Comparison of ENCODE assay signal across 8 mouse cellular contexts in the genomic region with DNA sequence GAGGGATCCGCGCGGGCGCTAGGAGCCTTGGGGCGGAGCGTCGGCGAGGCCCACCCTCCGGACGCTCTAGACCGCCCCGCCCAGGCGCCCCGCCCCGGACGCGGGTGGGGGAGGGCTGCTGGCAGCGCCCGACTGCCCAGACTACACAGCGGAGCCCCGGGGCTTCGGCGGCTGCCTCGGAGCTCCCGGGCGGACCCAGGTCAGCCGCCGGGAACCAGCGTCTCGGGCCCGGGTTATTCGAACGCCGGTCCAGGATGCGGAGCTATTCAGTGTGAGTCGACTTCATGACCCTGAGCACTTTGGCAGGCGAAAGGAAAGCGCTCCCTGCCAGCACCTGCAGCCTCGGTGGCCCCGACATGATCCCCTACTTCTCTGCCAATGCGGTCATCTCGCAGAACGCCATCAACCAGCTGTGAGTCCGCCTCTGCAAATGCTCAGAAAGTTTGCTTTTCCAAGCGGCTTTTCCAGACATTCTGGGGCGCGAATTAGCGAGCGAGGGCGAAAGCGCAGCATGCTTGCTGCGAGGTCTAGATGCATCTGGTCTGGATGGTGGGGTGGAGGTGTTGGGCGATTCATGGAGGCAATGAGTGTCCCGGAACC.
DNase-seq lines count a peak whose midpoint lies in the region; ATAC-seq and TF ChIP-seq lines count a peak whose summit lies in the region.

No protein-coding gene starts in this region.

- peak overlapping the region; percentile 79 for H3K4me2 ChIP-seq in hindbrain, embryonic 11.5 days (replicated peaks; ENCODE audit: low read depth, low read length)

- no peak for DNase-seq in Patski (ENCODE audit: low read depth, low spot score)
- DNase-seq in cerebellum, adult 9-11 months = peak; percentile 78
- peak; percentile 31 to 77 for DNase-seq in frontal cortex, adult 2 months (ENCODE audit: extremely low spot score in 1 of 2, low spot score in 1 of 2)
- peak; percentile 92 for DNase-seq in hindbrain, embryonic 11.5 days (ENCODE audit: low spot score)
- peak; percentile 67 to 81 for DNase-seq in layer of hippocampus, postnatal 14 days (ENCODE audit: low spot score in 2 of 2)
- peak; percentile 95 for DNase-seq in lung, postnatal 10 days
- DNase-seq in ovary, postnatal 14 days (ENCODE audit: low spot score) = peak; percentile 91
- DNase-seq in thymus, postnatal 14 days = peak; percentile 95

- ATAC-seq in Patski = peak; percentile 95
- ATAC-seq in hindbrain, embryonic 11.5 days (ENCODE audit: low FRiP score) = peak; percentile 92

- H3K9ac ChIP-seq in hindbrain, embryonic 11.5 days (ENCODE audit: low read depth, low read length) = peak overlapping the region; percentile 54; the same call in 1 of the 2 replicates

- H3K27ac ChIP-seq in hindbrain, embryonic 11.5 days (ENCODE audit: low read depth, low read length) = no peak overlapping the region

- no peaks in the 10 kb centered on the region for H3K36me3 ChIP-seq in hindbrain, embryonic 11.5 days (ENCODE audit: control insufficient read depth, insufficient read depth, low read length)

- no peaks in the 10 kb centered on the region for H3K27me3 ChIP-seq in Patski
- H3K27me3 ChIP-seq in hindbrain, embryonic 11.5 days (ENCODE audit: control insufficient read depth, insufficient read depth, low read length) = no peaks in the 10 kb centered on the region

- CTCF ChIA-PET in Patski (lab: Charles Lee) = interaction anchor here (1.3 kb wide), 1 partner anchor 40 kb away, joined by 3 read pairs; no protein-coding TSS in a partner anchor

- in situ Hi-C loops in Patski (cut with MboI; ENCODE audit: low pct_unique_long_range_greater_than_20kb) = no loop called here

- no peaks in the 10 kb centered on the region for H3K9me3 ChIP-seq in hindbrain, embryonic 11.5 days (ENCODE audit: control insufficient read depth, low read length)

- H3K4me1 ChIP-seq in hindbrain, embryonic 11.5 days (replicated peaks; ENCODE audit: control insufficient read depth, insufficient read depth, low read length) = no peaks in the 10 kb centered on the region

- no peak for TF ChIP-seq CTCF in Patski (IDR thresholded peaks at IDR 0.05)

- POLR2A ChIA-PET in Patski (lab: Charles Lee) = interaction anchor here (0.6 to 1.5 kb wide), 4 partner anchors 14 to 495 kb away, joined by 3 to 4 read pairs (median 3); no protein-coding TSS in a partner anchor

- WGBS in hindbrain, embryonic 11.5 days = under 1% methylated on average over 54 of the region's 54 CpGs

- peak overlapping the region; percentile 48 for H3K4me3 ChIP-seq in hindbrain, embryonic 11.5 days (ENCODE audit: low read depth, low read length)
